Mouse (Mus musculus) embryonic fibroblast, embryonic 13.5 days (primary cell): ENCODE data around the gene Nkd2.

ENCODE experiments used
- CTCF ChIP-seq: IDR thresholded peaks from 2 replicates; pipeline ENCODE4 v1.5.1; 2011; ENCODE audit warnings: mild to moderate bottlenecking, control low read depth, low read length, moderate library complexity, borderline replicate concordance; ENCODE audit not compliant: insufficient read depth
- POLR2A ChIP-seq: IDR thresholded peaks from 2 replicates; pipeline ENCODE4 v1.6.1; 2011; ENCODE audit warnings: low read depth, mild to moderate bottlenecking, control low read depth, low read length, moderate library complexity

GRCm38 (mm10) chr13:73881347-73881746, 33.9 kb upstream of the Nkd2 start:
- TF ChIP-seq CTCF (no peak), POLR2A (no peak)
